Mouse (Mus musculus): ENCODE measurements around the gene Gm3259.
"Not testable (repeated sequence)": the region's sequence is repeated elsewhere in the genome, so short reads cannot be mapped to it uniquely, and the experiment has no call there.

The Gm3259 gene

GRCm38 (mm10) chr5:95305611-95306010, at the start of gene Gm3259:
Gm3259 (plus strand) TSS chr5:95305911.
- DNase-seq (ENCODE audit: low spot score): not testable (repeated sequence)

GRCm38 (mm10) chr5:95272668-95273067, 33.0 kb upstream of the Gm3259 start, which contains the start of gene Gm10424:
Gm10424 (minus strand) TSS chr5:95272768.
- DNase-seq (ENCODE audit: low spot score): not testable (repeated sequence)
